Mouse (Mus musculus): ENCODE results near the gene Csnk2a1. TPM values are rescaled to one million over a fixed set of nuclear protein-coding genes. Genes with fewer than 3 reads are reported as not detected.

The Csnk2a1 gene
- total and polyA plus RNA-seq, 3 experiments, result 16.4 to 190 (median 187) TPM

DNA sequence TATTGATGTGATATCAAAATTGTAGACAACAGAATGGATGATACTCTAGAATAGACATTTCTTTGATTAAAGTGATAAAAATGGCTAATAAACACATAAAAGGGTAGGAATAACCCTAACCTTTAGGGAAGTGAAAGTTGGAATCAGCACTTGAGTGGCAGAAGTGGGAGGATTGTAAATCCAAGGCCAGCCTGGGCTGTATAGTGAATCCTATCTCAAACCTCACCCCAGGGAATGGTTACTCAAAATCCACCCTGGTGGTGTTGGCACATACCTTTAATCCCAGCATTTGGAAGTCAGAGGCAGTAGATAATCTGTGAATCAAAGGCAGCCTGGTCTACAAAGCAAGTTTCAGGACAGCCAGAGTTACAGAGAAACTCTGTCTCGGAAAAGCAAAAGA is 20.6 kb downstream of the Csnk2a1 start:
- no peak for ATAC-seq (ENCODE audit: extremely low read depth, insufficient number of reproducible peaks, low FRiP score, poor library complexity, severe bottlenecking)
- H3K27me3 ChIP-seq (ENCODE audit: insufficient read depth, low read length), result no peaks in the 10 kb centered on the region
- peaks cover 73% of the 10 kb centered on the region for H3K36me3 ChIP-seq (replicated peaks)
- no peak for DNase-seq (ENCODE audit: low spot score)
- TF ChIP-seq CTCF (IDR thresholded peaks at IDR 0.05; ENCODE audit: low read depth, low read length) (no peak), GATA2 (IDR thresholded peaks at IDR 0.05; ENCODE audit: borderline replicate concordance, low read depth, low read length) (no peak), POLR2AphosphoS5 (IDR thresholded peaks at IDR 0.05; ENCODE audit: insufficient replicate concordance, low read depth, low read length) (no peak), TAL1 (conservative IDR thresholded peaks at IDR 0.05; ENCODE audit: low read depth, low read length) (no peak), GATA1 (IDR thresholded peaks at IDR 0.05; ENCODE audit: borderline replicate concordance, low read length) (no peak)
- peaks cover 9% of the 10 kb centered on the region; the same call in 1 of the 2 replicates for H3K4me1 ChIP-seq (ENCODE audit: insufficient read depth, low read depth, low read length)
- no peak overlapping the region for H3K4me3 ChIP-seq (ENCODE audit: low read depth, low read length)
- no peaks in the 10 kb centered on the region for H3K9me3 ChIP-seq (replicated peaks)

DNA sequence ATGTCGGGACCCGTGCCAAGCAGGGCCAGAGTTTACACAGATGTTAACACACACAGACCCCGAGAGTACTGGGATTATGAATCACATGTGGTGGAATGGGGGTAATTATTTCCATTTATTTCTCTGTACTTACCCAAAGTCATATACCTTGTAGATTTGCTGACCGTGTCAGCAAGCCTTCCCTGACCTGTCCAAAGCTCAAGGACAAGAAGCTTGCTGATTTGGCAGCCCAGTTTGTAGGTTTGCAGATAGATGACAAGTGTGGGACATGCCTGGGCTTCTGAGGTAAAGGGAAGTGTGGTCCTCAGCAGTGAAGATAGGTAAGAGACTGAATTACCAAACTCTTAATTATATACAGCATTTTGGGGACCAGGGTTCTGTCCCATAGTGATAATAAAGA is 23.9 kb downstream of the Csnk2a1 start:
- peaks cover 73% of the 10 kb centered on the region for H3K36me3 ChIP-seq (replicated peaks)
- TF ChIP-seq GATA2 (IDR thresholded peaks at IDR 0.05; ENCODE audit: borderline replicate concordance, low read depth, low read length) (no peak), GATA1 (IDR thresholded peaks at IDR 0.05; ENCODE audit: borderline replicate concordance, low read length) (no peak), POLR2AphosphoS5 (IDR thresholded peaks at IDR 0.05; ENCODE audit: insufficient replicate concordance, low read depth, low read length) (no peak), CTCF (IDR thresholded peaks at IDR 0.05; ENCODE audit: low read depth, low read length) (no peak), TAL1 (conservative IDR thresholded peaks at IDR 0.05; ENCODE audit: low read depth, low read length) (no peak)

DNA sequence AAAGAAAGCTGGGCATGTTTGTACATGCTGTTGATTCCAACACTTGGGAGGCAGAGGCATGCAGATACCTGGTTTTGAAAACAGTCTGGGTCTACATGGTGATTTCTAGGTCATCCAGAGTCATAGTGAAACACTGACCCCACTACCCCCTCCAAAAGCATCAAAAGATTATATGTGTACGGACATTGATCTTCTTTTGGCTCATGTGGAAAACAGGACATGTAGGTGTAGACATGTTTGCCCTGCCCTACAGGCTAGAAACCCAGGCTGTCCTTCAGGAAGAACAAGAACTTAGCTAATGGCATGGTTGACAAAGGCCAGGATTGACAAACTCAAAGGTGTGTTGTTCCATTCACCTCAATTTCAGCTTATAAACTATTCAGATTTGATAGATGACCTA is 33.1 kb downstream of the Csnk2a1 start:
- H3K27me3 ChIP-seq (ENCODE audit: insufficient read depth, low read length), result no peaks in the 10 kb centered on the region
- ATAC-seq (ENCODE audit: extremely low read depth, insufficient number of reproducible peaks, low FRiP score, poor library complexity, severe bottlenecking) (no peak), DNase-seq (ENCODE audit: low spot score) (no peak)
- H3K4me1 ChIP-seq (ENCODE audit: insufficient read depth, low read depth, low read length), result no peaks in the 10 kb centered on the region
- peaks cover 82% of the 10 kb centered on the region for H3K36me3 ChIP-seq (replicated peaks)
- no peaks in the 10 kb centered on the region for H3K9me3 ChIP-seq (replicated peaks)
- TF ChIP-seq POLR2AphosphoS5 (IDR thresholded peaks at IDR 0.05; ENCODE audit: insufficient replicate concordance, low read depth, low read length) (no peak), GATA1 (IDR thresholded peaks at IDR 0.05; ENCODE audit: borderline replicate concordance, low read length) (no peak), CTCF (IDR thresholded peaks at IDR 0.05; ENCODE audit: low read depth, low read length) (no peak), GATA2 (IDR thresholded peaks at IDR 0.05; ENCODE audit: borderline replicate concordance, low read depth, low read length) (no peak), TAL1 (conservative IDR thresholded peaks at IDR 0.05; ENCODE audit: low read depth, low read length) (no peak)
- H3K4me3 ChIP-seq (ENCODE audit: low read depth, low read length), result no peak overlapping the region

More for the DNA sequence above, 23.9 kb downstream of the Csnk2a1 start:
- no peak for DNase-seq (ENCODE audit: low spot score)
- no peaks in the 10 kb centered on the region for H3K9me3 ChIP-seq (replicated peaks)
- ATAC-seq (ENCODE audit: extremely low read depth, insufficient number of reproducible peaks, low FRiP score, poor library complexity, severe bottlenecking), result no peak
- no peak overlapping the region for H3K4me3 ChIP-seq (ENCODE audit: low read depth, low read length)
- peaks cover 2% of the 10 kb centered on the region; the same call in 1 of the 2 replicates for H3K4me1 ChIP-seq (ENCODE audit: insufficient read depth, low read depth, low read length)
- no peaks in the 10 kb centered on the region for H3K27me3 ChIP-seq (ENCODE audit: insufficient read depth, low read length)

DNA sequence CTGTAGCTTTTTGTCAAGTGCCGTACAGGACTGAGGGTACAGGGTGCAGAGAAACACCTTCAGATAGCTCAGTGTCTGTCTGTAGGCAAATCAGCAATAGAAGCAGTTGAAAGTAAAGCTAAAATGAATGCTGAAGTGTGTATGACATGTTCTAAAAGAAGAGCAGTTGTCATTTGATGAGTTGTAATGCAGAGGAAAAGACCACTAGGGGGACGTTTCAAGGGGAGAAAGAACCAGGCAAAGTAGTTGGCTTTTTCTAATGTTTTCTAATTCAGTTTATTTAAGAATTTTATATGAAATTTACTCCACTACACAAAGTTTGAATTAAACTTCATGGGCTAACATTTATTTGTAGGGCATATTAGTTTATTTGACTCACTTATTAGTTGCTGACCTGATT is 47.0 kb downstream of the Csnk2a1 start:
- no peak for TF ChIP-seq TAL1 (conservative IDR thresholded peaks at IDR 0.05; ENCODE audit: low read depth, low read length)
- TF ChIP-seq GATA1 (IDR thresholded peaks at IDR 0.05; ENCODE audit: borderline replicate concordance, low read length), result no peak
- no peak for TF ChIP-seq GATA2 (IDR thresholded peaks at IDR 0.05; ENCODE audit: borderline replicate concordance, low read depth, low read length)
- TF ChIP-seq CTCF (IDR thresholded peaks at IDR 0.05; ENCODE audit: low read depth, low read length), result no peak
- TF ChIP-seq POLR2AphosphoS5 (IDR thresholded peaks at IDR 0.05; ENCODE audit: insufficient replicate concordance, low read depth, low read length), result no peak
- no peaks in the 10 kb centered on the region for H3K4me1 ChIP-seq (ENCODE audit: insufficient read depth, low read depth, low read length)
- ATAC-seq (ENCODE audit: extremely low read depth, insufficient number of reproducible peaks, low FRiP score, poor library complexity, severe bottlenecking), result no peak
- no peak for DNase-seq (ENCODE audit: low spot score)
- no peaks in the 10 kb centered on the region for H3K9me3 ChIP-seq (replicated peaks)
- no peak overlapping the region for H3K4me3 ChIP-seq (ENCODE audit: low read depth, low read length)
- H3K36me3 ChIP-seq (replicated peaks), result peaks cover 83% of the 10 kb centered on the region
- no peaks in the 10 kb centered on the region for H3K27me3 ChIP-seq (ENCODE audit: insufficient read depth, low read length)

DNA sequence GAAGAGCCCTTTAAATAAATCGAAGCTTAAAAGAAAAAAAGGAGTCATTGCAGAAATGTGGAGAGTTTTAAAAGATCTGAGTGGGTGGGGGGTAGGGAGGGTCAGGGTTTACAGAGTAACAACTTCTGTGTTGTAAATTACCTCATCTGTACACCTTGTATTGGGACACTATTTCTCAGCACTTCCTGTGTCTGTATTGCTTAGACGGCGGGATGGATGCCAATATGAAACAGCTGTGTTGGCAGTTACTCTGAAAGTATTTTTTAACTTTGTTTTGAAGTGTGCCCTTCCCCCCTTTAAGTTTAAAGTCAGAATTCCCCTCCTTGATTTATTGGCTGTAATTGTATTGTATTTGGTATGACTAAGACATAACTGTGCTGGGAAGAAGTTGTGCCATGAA is 54.8 kb downstream of the Csnk2a1 start:
- Histone ChIP-seq H3K4me3 (ENCODE audit: low read depth, low read length) (no peak overlapping the region), H3K36me3 (replicated peaks) (peaks cover 83% of the 10 kb centered on the region), H3K27me3 (ENCODE audit: insufficient read depth, low read length) (no peaks in the 10 kb centered on the region), H3K9me3 (replicated peaks) (no peaks in the 10 kb centered on the region), H3K4me1 (ENCODE audit: insufficient read depth, low read depth, low read length) (no peaks in the 10 kb centered on the region)
- ATAC-seq (ENCODE audit: extremely low read depth, insufficient number of reproducible peaks, low FRiP score, poor library complexity, severe bottlenecking), result no peak
- no peak for DNase-seq (ENCODE audit: low spot score)
- TF ChIP-seq CTCF (IDR thresholded peaks at IDR 0.05; ENCODE audit: low read depth, low read length), result no peak
- TF ChIP-seq GATA1 (IDR thresholded peaks at IDR 0.05; ENCODE audit: borderline replicate concordance, low read length), result no peak
- TF ChIP-seq TAL1 (conservative IDR thresholded peaks at IDR 0.05; ENCODE audit: low read depth, low read length), result no peak
- no peak for TF ChIP-seq GATA2 (IDR thresholded peaks at IDR 0.05; ENCODE audit: borderline replicate concordance, low read depth, low read length)
- TF ChIP-seq POLR2AphosphoS5 (IDR thresholded peaks at IDR 0.05; ENCODE audit: insufficient replicate concordance, low read depth, low read length), result no peak

DNA sequence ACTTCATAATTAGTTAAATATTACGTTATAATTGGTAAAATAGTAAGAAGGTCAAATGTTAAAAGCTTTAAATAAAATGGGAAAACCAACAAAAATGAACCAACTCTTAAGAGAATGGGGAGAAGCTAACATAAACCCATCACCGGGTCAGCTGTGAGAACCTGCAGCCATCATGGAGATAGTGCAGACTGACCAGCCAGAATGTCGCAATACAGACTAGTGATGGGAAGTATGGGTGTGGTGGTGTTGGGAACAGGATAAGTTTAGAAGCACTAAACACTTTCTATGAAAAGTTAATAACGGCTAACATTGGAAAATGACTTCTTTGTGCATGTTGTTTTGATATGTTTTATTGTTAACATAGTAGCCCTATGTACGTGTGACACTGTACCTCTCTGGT is 60.9 kb downstream of the Csnk2a1 start:
- Histone ChIP-seq H3K4me3 (ENCODE audit: low read depth, low read length) (no peak overlapping the region), H3K9me3 (replicated peaks) (no peaks in the 10 kb centered on the region), H3K4me1 (ENCODE audit: insufficient read depth, low read depth, low read length) (no peaks in the 10 kb centered on the region), H3K27me3 (ENCODE audit: insufficient read depth, low read length) (no peaks in the 10 kb centered on the region), H3K36me3 (replicated peaks) (peaks cover 62% of the 10 kb centered on the region)
- ATAC-seq (ENCODE audit: extremely low read depth, insufficient number of reproducible peaks, low FRiP score, poor library complexity, severe bottlenecking) (no peak), DNase-seq (ENCODE audit: low spot score) (no peak)
- TF ChIP-seq POLR2AphosphoS5 (IDR thresholded peaks at IDR 0.05; ENCODE audit: insufficient replicate concordance, low read depth, low read length) (no peak), GATA1 (IDR thresholded peaks at IDR 0.05; ENCODE audit: borderline replicate concordance, low read length) (no peak), TAL1 (conservative IDR thresholded peaks at IDR 0.05; ENCODE audit: low read depth, low read length) (no peak), GATA2 (IDR thresholded peaks at IDR 0.05; ENCODE audit: borderline replicate concordance, low read depth, low read length) (no peak), CTCF (IDR thresholded peaks at IDR 0.05; ENCODE audit: low read depth, low read length) (no peak)
